Mouse (Mus musculus): ENCODE data around the gene Spata7.

DNA sequence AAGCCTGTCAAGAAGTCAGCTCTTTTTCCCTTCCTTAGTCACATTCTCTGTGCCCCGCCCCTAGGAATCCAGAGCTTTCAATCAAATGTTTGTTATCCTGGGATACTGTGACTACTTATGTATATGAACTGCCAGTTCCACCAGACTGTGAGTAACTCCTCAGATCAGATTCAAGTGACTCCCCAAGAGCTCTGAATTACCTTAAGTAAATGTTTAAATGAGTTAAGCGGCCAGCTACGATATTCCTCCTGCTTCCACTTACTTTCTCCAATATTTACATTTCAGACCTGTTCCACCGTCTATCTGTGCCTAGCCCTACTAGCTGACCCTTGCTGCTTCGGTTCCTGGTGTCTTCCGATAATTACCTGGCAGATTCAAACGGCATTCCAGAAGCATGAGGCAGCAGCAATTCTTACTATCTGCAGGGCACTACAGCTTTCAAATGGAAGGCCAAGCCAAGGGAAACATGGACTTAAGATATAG lies 85.7 kb downstream of the Spata7 start:
- TF ChIP-seq POLR2A (IDR thresholded peaks at IDR 0.05; ENCODE audit: borderline replicate concordance, extremely low read depth, low read depth, low read length) (no peak), CTCF (IDR thresholded peaks at IDR 0.05; ENCODE audit: insufficient read depth, low read length) (no peak)
